Mouse (Mus musculus) neural tube, embryonic 12.5 days (tissue): Measurements from ENCODE around the gene Aplnr. TPM values are rescaled to one million over a fixed set of nuclear protein-coding genes. Genes with fewer than 3 reads are reported as not detected.

Source experiments
- ATAC-seq: fragments of 200-750 bp; cut with Nextera tagmentation; 2 replicates; pipeline ENCODE4 v1.8.0; 2017; ENCODE audit warnings: low read depth, mild to moderate bottlenecking, moderate TSS enrichment, moderate library complexity; ENCODE audit not compliant: low FRiP score
- H3K27ac ChIP-seq: fragments of 300-500 bp; sonication (generic); 2 replicates; pipeline ENCODE4 v1.5.1; 2016
- H3K27me3 ChIP-seq: fragments of 300-500 bp; sonication (generic); replicated peaks from 2 replicates; pipeline ENCODE4 v1.6.1; 2016; ENCODE audit warnings: mild to moderate bottlenecking
- H3K36me3 ChIP-seq: fragments of 300-500 bp; sonication (generic); 2 replicates; pipeline ENCODE4 v1.6.1; 2016; ENCODE audit warnings: mild to moderate bottlenecking
- H3K4me1 ChIP-seq: fragments of 300-500 bp; sonication (generic); 2 replicates; pipeline ENCODE4 v1.6.1; 2016
- H3K4me2 ChIP-seq: fragments of 300-500 bp; sonication (generic); replicated peaks from 2 replicates; pipeline ENCODE4 v1.6.1; 2016; ENCODE audit warnings: mild to moderate bottlenecking
- H3K4me3 ChIP-seq: fragments of 300-500 bp; sonication (generic); 2 replicates; pipeline ENCODE4 v1.5.1; 2016
- H3K9ac ChIP-seq: fragments of 300-500 bp; sonication (generic); 2 replicates; pipeline ENCODE4 v1.6.1; 2016; ENCODE audit warnings: mild to moderate bottlenecking
- H3K9me3 ChIP-seq: fragments of 300-500 bp; sonication (generic); 2 replicates; pipeline ENCODE4 v1.6.1; 2016; ENCODE audit warnings: mild to moderate bottlenecking
- WGBS: fragments of 180-500 bp; shearing (Covaris S2); methylation state at CpG from one replicate; pipeline ENCODE4 v1.1.7; 2016; 5-methylcytosine and 5-hydroxymethylcytosine counted together
- polyA plus RNA-seq: library from polyadenylated mRNA; unstranded; fragments of >200 nt; fragmentation: Nextera tagmentation; extraction: Ambion mirVana; gene quantifications from 2 replicates; pipeline ENCODE4 v1.2.1, GENCODE M21; 2016

The Aplnr gene
- polyA plus RNA-seq, 1 experiment from 2014 or later = 42.3 TPM

GRCm38 (mm10) chr2:85110288-85110875 lies 25.6 kb upstream of the Aplnr start:
- H3K4me3 ChIP-seq = no peak overlapping the region
- H3K27ac ChIP-seq = no peak overlapping the region
- ATAC-seq = no peak
- H3K9ac ChIP-seq = no peak overlapping the region
- no peaks in the 10 kb centered on the region for H3K27me3 ChIP-seq
- no peaks in the 10 kb centered on the region for H3K4me1 ChIP-seq
- WGBS = 85% methylated on average over 9 of the region's 9 CpGs
- H3K4me2 ChIP-seq = no peak overlapping the region
- H3K36me3 ChIP-seq = no peaks in the 10 kb centered on the region
- no peaks in the 10 kb centered on the region for H3K9me3 ChIP-seq

GRCm38 (mm10) chr2:85123187-85123868 lies 12.7 kb upstream of the Aplnr start:
- H3K4me3 ChIP-seq = no peak overlapping the region
- WGBS = 36% methylated on average over 5 of the region's 5 CpGs
- peak; percentile 76 for ATAC-seq

GRCm38 (mm10) chr2:85123869-85124535 lies 12.0 kb upstream of the Aplnr start:
- H3K27ac ChIP-seq = no peak overlapping the region
- no peak overlapping the region for H3K4me2 ChIP-seq
- no peaks in the 10 kb centered on the region for H3K36me3 ChIP-seq
- H3K9me3 ChIP-seq = no peaks in the 10 kb centered on the region
- no peak overlapping the region for H3K9ac ChIP-seq
- 32% methylated on average over 1 of the region's 1 CpGs for WGBS
- H3K4me1 ChIP-seq = no peaks in the 10 kb centered on the region
- peak; percentile 92 for ATAC-seq
- no peak overlapping the region for H3K4me3 ChIP-seq
- no peaks in the 10 kb centered on the region for H3K27me3 ChIP-seq

More at GRCm38 (mm10) chr2:85123187-85123868, 12.7 kb upstream of the Aplnr start:
- Histone ChIP-seq H3K9ac (no peak overlapping the region), H3K4me2 (no peak overlapping the region), H3K4me1 (no peaks in the 10 kb centered on the region), H3K36me3 (no peaks in the 10 kb centered on the region), H3K27me3 (no peaks in the 10 kb centered on the region), H3K9me3 (no peaks in the 10 kb centered on the region), H3K27ac (no peak overlapping the region)

GRCm38 (mm10) chr2:85129496-85129971 lies 6.5 kb upstream of the Aplnr start:
- Histone ChIP-seq H3K9ac (no peak overlapping the region), H3K4me1 (no peaks in the 10 kb centered on the region), H3K27me3 (no peaks in the 10 kb centered on the region), H3K36me3 (no peaks in the 10 kb centered on the region), H3K27ac (no peak overlapping the region), H3K9me3 (no peaks in the 10 kb centered on the region), H3K4me2 (no peak overlapping the region), H3K4me3 (no peak overlapping the region)
- 50% methylated on average over 6 of the region's 6 CpGs for WGBS
- no peak for ATAC-seq

- H3K4me1 ChIP-seq = no peaks in the 10 kb centered on the region
- no peak for ATAC-seq
Measured at GRCm38 (mm10) chr2:85131226-85131625, 4.8 kb upstream of the Aplnr start.

GRCm38 (mm10) chr2:85131724-85132123 lies 4.3 kb upstream of the Aplnr start:
- Histone ChIP-seq H3K4me1 (no peaks in the 10 kb centered on the region), H3K9me3 (no peaks in the 10 kb centered on the region), H3K4me3 (no peak overlapping the region), H3K4me2 (no peak overlapping the region), H3K9ac (no peak overlapping the region), H3K27me3 (no peaks in the 10 kb centered on the region), H3K27ac (no peak overlapping the region), H3K36me3 (no peaks in the 10 kb centered on the region)
- no peak for ATAC-seq
- WGBS = 7% methylated on average over 1 of the region's 1 CpGs

More at GRCm38 (mm10) chr2:85131226-85131625, 4.8 kb upstream of the Aplnr start:
- Histone ChIP-seq H3K4me2 (no peak overlapping the region), H3K36me3 (no peaks in the 10 kb centered on the region), H3K4me3 (no peak overlapping the region), H3K9me3 (no peaks in the 10 kb centered on the region), H3K9ac (no peak overlapping the region), H3K27me3 (no peaks in the 10 kb centered on the region), H3K27ac (no peak overlapping the region)
- WGBS = 22% methylated on average over 2 of the region's 2 CpGs

GRCm38 (mm10) chr2:85132204-85132603 lies 3.8 kb upstream of the Aplnr start:
- Histone ChIP-seq H3K9ac (no peak overlapping the region), H3K4me1 (no peaks in the 10 kb centered on the region), H3K4me2 (no peak overlapping the region), H3K27ac (no peak overlapping the region), H3K9me3 (no peaks in the 10 kb centered on the region), H3K4me3 (no peak overlapping the region), H3K36me3 (no peaks in the 10 kb centered on the region), H3K27me3 (no peaks in the 10 kb centered on the region)
- no peak for ATAC-seq
- 71% methylated on average over 2 of the region's 2 CpGs for WGBS

GRCm38 (mm10) chr2:85135099-85135498 lies 926 bp upstream of the Aplnr start:
- WGBS = 51% methylated on average over 1 of the region's 1 CpGs
- no peaks in the 10 kb centered on the region for H3K9me3 ChIP-seq
- no peak overlapping the region for H3K4me3 ChIP-seq
- no peaks in the 10 kb centered on the region for H3K4me1 ChIP-seq
- no peak for ATAC-seq
- no peaks in the 10 kb centered on the region for H3K27me3 ChIP-seq
- no peaks in the 10 kb centered on the region for H3K36me3 ChIP-seq
- no peak overlapping the region for H3K9ac ChIP-seq
- no peak overlapping the region for H3K27ac ChIP-seq
- no peak overlapping the region for H3K4me2 ChIP-seq

- no peaks in the 10 kb centered on the region for H3K36me3 ChIP-seq
- H3K27me3 ChIP-seq = no peaks in the 10 kb centered on the region
- H3K27ac ChIP-seq = no peak overlapping the region
- no peak overlapping the region for H3K4me2 ChIP-seq
- no peaks in the 10 kb centered on the region for H3K4me1 ChIP-seq
- H3K4me3 ChIP-seq = peak overlapping the region; percentile 8; the same call in 1 of the 2 replicates
- H3K9me3 ChIP-seq = no peaks in the 10 kb centered on the region
- H3K9ac ChIP-seq = no peak overlapping the region
- 89% methylated on average over 21 of the region's 21 CpGs for WGBS
- ATAC-seq = no peak
Measured at GRCm38 (mm10) chr2:85136831-85137520, 951 bp downstream of the Aplnr start.

GRCm38 (mm10) chr2:85137601-85138140 lies 1.6 kb downstream of the Aplnr start:
- ATAC-seq = no peak
- Histone ChIP-seq H3K4me3 (peak overlapping the region; percentile 8), H3K27me3 (no peaks in the 10 kb centered on the region), H3K4me2 (no peak overlapping the region), H3K4me1 (no peaks in the 10 kb centered on the region), H3K27ac (no peak overlapping the region), H3K36me3 (no peaks in the 10 kb centered on the region), H3K9me3 (no peaks in the 10 kb centered on the region), H3K9ac (no peak overlapping the region)
- 81% methylated on average over 10 of the region's 10 CpGs for WGBS

- Histone ChIP-seq H3K4me3 (no peak overlapping the region), H3K9me3 (no peaks in the 10 kb centered on the region), H3K27ac (no peak overlapping the region), H3K4me1 (no peaks in the 10 kb centered on the region), H3K27me3 (no peaks in the 10 kb centered on the region), H3K4me2 (no peak overlapping the region), H3K36me3 (no peaks in the 10 kb centered on the region), H3K9ac (no peak overlapping the region)
- 38% methylated on average over 2 of the region's 2 CpGs for WGBS
- no peak for ATAC-seq
Measured at GRCm38 (mm10) chr2:85138143-85138542, 2.1 kb downstream of the Aplnr start.

- Histone ChIP-seq H3K4me3 (no peak overlapping the region), H3K9me3 (no peaks in the 10 kb centered on the region), H3K9ac (no peak overlapping the region), H3K27me3 (no peaks in the 10 kb centered on the region), H3K4me2 (no peak overlapping the region), H3K4me1 (no peaks in the 10 kb centered on the region), H3K27ac (no peak overlapping the region), H3K36me3 (no peaks in the 10 kb centered on the region)
- WGBS = 73% methylated on average over 4 of the region's 4 CpGs
- ATAC-seq = no peak
Measured at GRCm38 (mm10) chr2:85139393-85139792, 3.4 kb downstream of the Aplnr start.
